Mouse (Mus musculus): Measurements from ENCODE around the gene Spaar.

DNA sequence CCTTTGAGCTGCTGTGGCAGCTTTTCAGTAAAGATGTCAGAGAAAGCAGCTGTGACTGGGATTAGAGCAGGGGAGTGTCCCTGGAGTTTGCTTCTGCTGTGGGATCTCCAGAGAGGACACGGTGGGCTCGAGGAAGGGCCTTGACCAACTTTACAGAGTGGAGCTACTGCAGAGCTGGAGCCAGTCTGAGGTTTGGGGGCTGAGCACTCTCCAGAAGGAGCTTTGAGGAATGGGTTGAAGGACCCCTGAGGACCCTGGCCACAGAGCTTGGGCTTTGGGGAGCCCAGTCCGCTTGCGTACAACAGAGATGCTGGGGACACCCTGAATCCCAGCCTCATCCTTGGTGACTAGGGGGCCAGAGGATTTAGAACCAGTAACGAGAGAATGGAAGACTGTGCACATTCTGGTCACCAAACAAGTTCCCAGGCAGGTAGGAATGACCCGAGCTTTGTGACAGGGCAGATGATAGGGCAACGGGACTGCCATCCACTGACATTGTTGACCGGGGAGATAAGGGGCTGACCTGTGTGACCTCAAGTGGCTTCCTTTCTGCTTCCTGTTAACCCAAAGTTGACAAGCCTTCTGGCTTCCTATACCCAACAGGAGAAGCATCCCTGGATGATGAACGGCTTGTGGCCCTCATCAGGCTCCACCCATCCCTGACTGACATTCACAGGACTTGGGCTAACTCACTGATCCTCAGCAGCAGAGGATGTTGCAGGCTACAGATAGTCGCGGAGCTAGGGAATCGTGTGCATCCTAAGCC is 3.4 kb upstream of the Spaar start:
- TF ChIP-seq CTCF (IDR thresholded peaks at IDR 0.05; ENCODE audit: low read depth, low read length) (no peak), EP300 (IDR thresholded peaks at IDR 0.05; ENCODE audit: insufficient read depth, low read depth, low read length) (no peak)

Measured in ES-Bruce4 (cell line).